Mouse (Mus musculus): Measurements from ENCODE around the gene Ncstn. TPM values are rescaled to one million over a fixed set of nuclear protein-coding genes. Genes with fewer than 3 reads are reported as not detected.

Ncstn gene
- polyA plus RNA-seq, 1 experiment = 64.4 TPM

GRCm38 (mm10) chr1:172107777-172108477, 25.3 kb upstream of the Ncstn start:
- Histone ChIP-seq H3K36me3 (ENCODE audit: control insufficient read depth, insufficient read depth, low read length) (peaks cover 72% of the 10 kb centered on the region), H3K4me3 (ENCODE audit: extremely low read depth, insufficient read depth, insufficient read length) (no peak overlapping the region), H3K27ac (ENCODE audit: insufficient read depth, low read length) (no peak overlapping the region), H3K4me1 (ENCODE audit: control insufficient read depth, insufficient read depth, insufficient read length) (no peaks in the 10 kb centered on the region), H3K27me3 (ENCODE audit: control insufficient read depth, insufficient read depth, low read length) (no peaks in the 10 kb centered on the region)
- 91% methylated on average over 10 of the region's 10 CpGs for WGBS
- TF ChIP-seq CTCF (IDR thresholded peaks at IDR 0.05; ENCODE audit: extremely low read depth, insufficient read depth, insufficient read length, insufficient replicate concordance) (no peak), POLR2A (IDR thresholded peaks at IDR 0.05; ENCODE audit: low read depth, low read length) (no peak)
- DNase-seq (ENCODE audit: low read depth in 1 of 2, low spot score in 2 of 2) = no peak

GRCm38 (mm10) chr1:172105101-172105500, 22.5 kb upstream of the Ncstn start:
- Histone ChIP-seq H3K4me3 (ENCODE audit: extremely low read depth, insufficient read depth, insufficient read length) (no peak overlapping the region), H3K27ac (ENCODE audit: insufficient read depth, low read length) (no peak overlapping the region), H3K4me1 (ENCODE audit: control insufficient read depth, insufficient read depth, insufficient read length) (no peaks in the 10 kb centered on the region), H3K27me3 (ENCODE audit: control insufficient read depth, insufficient read depth, low read length) (no peaks in the 10 kb centered on the region), H3K36me3 (ENCODE audit: control insufficient read depth, insufficient read depth, low read length) (peaks cover 66% of the 10 kb centered on the region)
- no peak for TF ChIP-seq CTCF (IDR thresholded peaks at IDR 0.05; ENCODE audit: extremely low read depth, insufficient read depth, insufficient read length, insufficient replicate concordance)
- TF ChIP-seq POLR2A (IDR thresholded peaks at IDR 0.05; ENCODE audit: low read depth, low read length) = no peak
- no peak for DNase-seq (ENCODE audit: low read depth in 1 of 2, low spot score in 2 of 2)
- WGBS = 91% methylated on average over 11 of the region's 11 CpGs

GRCm38 (mm10) chr1:172103619-172104018, 21.0 kb upstream of the Ncstn start:
- Histone ChIP-seq H3K36me3 (ENCODE audit: control insufficient read depth, insufficient read depth, low read length) (peaks cover 58% of the 10 kb centered on the region), H3K4me3 (ENCODE audit: extremely low read depth, insufficient read depth, insufficient read length) (no peak overlapping the region), H3K27ac (ENCODE audit: insufficient read depth, low read length) (no peak overlapping the region), H3K4me1 (ENCODE audit: control insufficient read depth, insufficient read depth, insufficient read length) (no peaks in the 10 kb centered on the region), H3K27me3 (ENCODE audit: control insufficient read depth, insufficient read depth, low read length) (no peaks in the 10 kb centered on the region)
- TF ChIP-seq CTCF (IDR thresholded peaks at IDR 0.05; ENCODE audit: extremely low read depth, insufficient read depth, insufficient read length, insufficient replicate concordance) = no peak
- TF ChIP-seq POLR2A (IDR thresholded peaks at IDR 0.05; ENCODE audit: low read depth, low read length) = no peak
- DNase-seq (ENCODE audit: low read depth in 1 of 2, low spot score in 2 of 2) = no peak
- WGBS = 91% methylated on average over 4 of the region's 4 CpGs

- Histone ChIP-seq H3K4me3 (ENCODE audit: extremely low read depth, insufficient read depth, insufficient read length) (no peak overlapping the region), H3K36me3 (ENCODE audit: control insufficient read depth, insufficient read depth, low read length) (peaks cover 42% of the 10 kb centered on the region), H3K27me3 (ENCODE audit: control insufficient read depth, insufficient read depth, low read length) (no peaks in the 10 kb centered on the region), H3K27ac (ENCODE audit: insufficient read depth, low read length) (no peak overlapping the region), H3K4me1 (ENCODE audit: control insufficient read depth, insufficient read depth, insufficient read length) (no peaks in the 10 kb centered on the region)
- WGBS = 91% methylated on average over 6 of the region's 6 CpGs
- no peak for DNase-seq (ENCODE audit: low read depth in 1 of 2, low spot score in 2 of 2)
- no peak for TF ChIP-seq CTCF (IDR thresholded peaks at IDR 0.05; ENCODE audit: extremely low read depth, insufficient read depth, insufficient read length, insufficient replicate concordance)
- TF ChIP-seq POLR2A (IDR thresholded peaks at IDR 0.05; ENCODE audit: low read depth, low read length) = no peak
These were observed 16.9 kb upstream of the Ncstn start for GRCm38 (mm10) chr1:172099325-172100033.

- Histone ChIP-seq H3K4me3 (ENCODE audit: extremely low read depth, insufficient read depth, insufficient read length) (no peak overlapping the region), H3K4me1 (ENCODE audit: control insufficient read depth, insufficient read depth, insufficient read length) (no peaks in the 10 kb centered on the region), H3K27me3 (ENCODE audit: control insufficient read depth, insufficient read depth, low read length) (no peaks in the 10 kb centered on the region), H3K27ac (ENCODE audit: insufficient read depth, low read length) (no peak overlapping the region), H3K36me3 (ENCODE audit: control insufficient read depth, insufficient read depth, low read length) (peaks cover 37% of the 10 kb centered on the region)
- DNase-seq (ENCODE audit: low read depth in 1 of 2, low spot score in 2 of 2) = no peak
- 70% methylated on average over 6 of the region's 6 CpGs for WGBS
- TF ChIP-seq POLR2A (IDR thresholded peaks at IDR 0.05; ENCODE audit: low read depth, low read length) = no peak
These were observed 12.6 kb upstream of the Ncstn start for GRCm38 (mm10) chr1:172095202-172095601.

- Histone ChIP-seq H3K27me3 (ENCODE audit: control insufficient read depth, insufficient read depth, low read length) (no peaks in the 10 kb centered on the region), H3K4me1 (ENCODE audit: control insufficient read depth, insufficient read depth, insufficient read length) (no peaks in the 10 kb centered on the region), H3K4me3 (ENCODE audit: extremely low read depth, insufficient read depth, insufficient read length) (no peak overlapping the region), H3K36me3 (ENCODE audit: control insufficient read depth, insufficient read depth, low read length) (peaks cover 38% of the 10 kb centered on the region), H3K27ac (ENCODE audit: insufficient read depth, low read length) (no peak overlapping the region)
- no peak for DNase-seq (ENCODE audit: low read depth in 1 of 2, low spot score in 2 of 2)
- TF ChIP-seq CTCF (IDR thresholded peaks at IDR 0.05; ENCODE audit: extremely low read depth, insufficient read depth, insufficient read length, insufficient replicate concordance) (no peak), POLR2A (IDR thresholded peaks at IDR 0.05; ENCODE audit: low read depth, low read length) (no peak)
These were observed 11.7 kb upstream of the Ncstn start for GRCm38 (mm10) chr1:172094295-172094694.

- Histone ChIP-seq H3K4me1 (ENCODE audit: control insufficient read depth, insufficient read depth, insufficient read length) (no peaks in the 10 kb centered on the region), H3K4me3 (ENCODE audit: extremely low read depth, insufficient read depth, insufficient read length) (no peak overlapping the region), H3K27me3 (ENCODE audit: control insufficient read depth, insufficient read depth, low read length) (no peaks in the 10 kb centered on the region), H3K36me3 (ENCODE audit: control insufficient read depth, insufficient read depth, low read length) (peaks cover 39% of the 10 kb centered on the region), H3K27ac (ENCODE audit: insufficient read depth, low read length) (no peak overlapping the region)
- TF ChIP-seq POLR2A (IDR thresholded peaks at IDR 0.05; ENCODE audit: low read depth, low read length) = no peak
- no peak for TF ChIP-seq CTCF (IDR thresholded peaks at IDR 0.05; ENCODE audit: extremely low read depth, insufficient read depth, insufficient read length, insufficient replicate concordance)
- no peak for DNase-seq (ENCODE audit: low read depth in 1 of 2, low spot score in 2 of 2)
- 80% methylated on average over 3 of the region's 3 CpGs for whole genome bisulfite sequencing
These were observed 10.9 kb upstream of the Ncstn start for GRCm38 (mm10) chr1:172093522-172093921.

All from spleen, adult 2 months (tissue).